Mouse (Mus musculus) fibroblast of lung, adult 2 months (primary cell): ENCODE results near the gene Naaa.

Experiments
- DNase-seq: peaks from one replicate; pipeline ENCODE4 v3.0.0-alpha.2; 2011; ENCODE audit warnings: low read depth

Gene Naaa

GRCm38 (mm10) chr5:92277437-92278394 is at the start of gene Naaa:
Naaa (minus strand) TSS chr5:92278170.
- peak; percentile 70 for DNase-seq

- no peak for DNase-seq
These were observed 49.4 kb upstream of the Naaa start for GRCm38 (mm10) chr5:92327367-92327766.

- DNase-seq, result peak; percentile 87
These were observed 45.3 kb upstream of the Naaa start for GRCm38 (mm10) chr5:92323264-92323663.

- no peak for DNase-seq
These were observed 44.6 kb upstream of the Naaa start for GRCm38 (mm10) chr5:92322612-92323011.

GRCm38 (mm10) chr5:92321631-92322400 is 43.8 kb upstream of the Naaa start:
- peak; percentile 48 for DNase-seq

GRCm38 (mm10) chr5:92318596-92318995 is 40.6 kb upstream of the Naaa start:
- DNase-seq, result no peak

GRCm38 (mm10) chr5:92318119-92318518 is 40.1 kb upstream of the Naaa start:
- DNase-seq, result no peak

- DNase-seq, result no peak
These were observed 35.8 kb upstream of the Naaa start for GRCm38 (mm10) chr5:92313776-92314175.

GRCm38 (mm10) chr5:92312046-92312715 is 34.2 kb upstream of the Naaa start:
- no peak for DNase-seq

GRCm38 (mm10) chr5:92309681-92310511 is 31.9 kb upstream of the Naaa start, which contains the start of gene Sdad1:
Sdad1 (minus strand) TSS chr5:92310479.
- DNase-seq, result peak; percentile 86

GRCm38 (mm10) chr5:92304291-92304690 is 26.3 kb upstream of the Naaa start:
- DNase-seq, result no peak

- DNase-seq, result no peak
These were observed 24.3 kb upstream of the Naaa start for GRCm38 (mm10) chr5:92302149-92302840.

GRCm38 (mm10) chr5:92294525-92294924 is 16.6 kb upstream of the Naaa start:
- no peak for DNase-seq

GRCm38 (mm10) chr5:92291652-92292414 is 13.9 kb upstream of the Naaa start:
- no peak for DNase-seq

GRCm38 (mm10) chr5:92287840-92288239 is 9.9 kb upstream of the Naaa start:
- DNase-seq, result no peak

- no peak for DNase-seq
These were observed 5.1 kb upstream of the Naaa start for GRCm38 (mm10) chr5:92283107-92283506.

GRCm38 (mm10) chr5:92282571-92282970 is 4.6 kb upstream of the Naaa start:
- no peak for DNase-seq

GRCm38 (mm10) chr5:92278942-92279537 is 1.1 kb upstream of the Naaa start:
- no peak for DNase-seq

- no peak for DNase-seq
These were observed 7.5 kb downstream of the Naaa start for GRCm38 (mm10) chr5:92270496-92270895.
